Mouse (Mus musculus): Measurements from ENCODE around the gene Man1c1. TPM values are rescaled to one million over a fixed set of nuclear protein-coding genes. Genes with fewer than 3 reads are reported as not detected.

Man1c1 gene
- total and polyA plus RNA-seq, 2 experiments from 2014 or later, result 3.8 to 14.8 TPM

DNA sequence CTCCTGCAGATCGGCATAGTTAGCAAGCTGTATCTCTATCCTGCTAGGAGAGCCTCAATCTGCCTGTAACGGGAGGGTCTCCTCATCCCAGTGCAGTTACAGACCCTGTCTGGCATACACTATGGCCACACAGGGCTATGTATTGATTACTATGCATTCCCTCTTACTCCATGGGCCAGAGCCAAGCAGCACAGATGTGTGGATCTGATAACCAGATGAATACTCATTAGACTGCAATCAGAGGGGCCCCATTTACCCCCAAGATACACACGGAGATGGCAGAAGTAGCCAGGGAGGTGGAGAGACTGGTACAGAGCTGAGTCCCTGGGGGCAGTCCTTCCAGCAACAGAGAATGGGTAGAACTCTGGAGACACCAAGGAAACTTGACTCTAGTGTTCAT is 101.5 kb downstream of the Man1c1 start:
- H3K9ac ChIP-seq (replicated peaks; ENCODE audit: low read depth, low read length), result no peak overlapping the region
- TF ChIP-seq EP300 (IDR thresholded peaks at IDR 0.05; ENCODE audit: low read depth) (no peak), CTCF (IDR thresholded peaks at IDR 0.05; ENCODE audit: low read depth) (no peak)
- ATAC-seq (ENCODE audit: insufficient read depth, low read depth) (no peak), DNase-seq (ENCODE audit: low spot score) (no peak)
- no peaks in the 10 kb centered on the region for H3K36me3 ChIP-seq (replicated peaks; ENCODE audit: control insufficient read depth, insufficient read depth, low read length)
- 53% methylated on average over 3 of the region's 3 CpGs for WGBS
- H3K9me3 ChIP-seq (replicated peaks; ENCODE audit: control insufficient read depth, low read length), result no peaks in the 10 kb centered on the region
- no peaks in the 10 kb centered on the region for H3K27me3 ChIP-seq (ENCODE audit: control insufficient read depth, insufficient read depth, low read length)
- no peak overlapping the region for H3K4me2 ChIP-seq (ENCODE audit: low read depth, low read length)
- H3K4me1 ChIP-seq (ENCODE audit: control insufficient read depth, insufficient read depth), result peaks cover 25% of the 10 kb centered on the region
- peak overlapping the region; percentile 11; the same call in 1 of the 2 replicates for H3K27ac ChIP-seq (ENCODE audit: low read depth)
- H3K4me3 ChIP-seq (ENCODE audit: low read depth, low read length), result no peak overlapping the region

DNA sequence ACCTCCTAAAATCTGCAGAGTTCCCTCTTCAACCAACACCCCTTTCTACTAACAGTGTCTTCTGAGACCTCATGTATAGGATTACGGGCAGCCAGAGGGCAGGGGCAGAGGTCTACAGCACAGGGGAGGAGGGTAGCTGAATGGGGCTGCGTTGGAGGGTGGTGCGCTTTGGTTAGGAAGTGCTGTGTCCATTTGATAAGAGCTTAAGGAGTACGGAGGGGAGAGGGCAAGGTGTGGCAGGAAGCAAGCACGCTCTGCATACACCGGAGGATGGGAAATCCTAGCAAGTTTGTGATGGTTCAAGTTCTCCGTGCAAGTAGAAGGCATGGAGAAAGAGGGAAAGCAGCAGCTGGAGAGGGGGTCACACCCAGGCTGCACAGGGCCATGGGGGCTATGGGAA is 102.1 kb downstream of the Man1c1 start:
- Histone ChIP-seq H3K27ac (ENCODE audit: low read depth) (0 out of 2 replicates have a peak overlapping the region, but pooled peaks have one; percentile 11), H3K4me2 (ENCODE audit: low read depth, low read length) (0 out of 2 replicates have a peak overlapping the region, but pooled peaks have one; percentile 11), H3K36me3 (replicated peaks; ENCODE audit: control insufficient read depth, insufficient read depth, low read length) (no peaks in the 10 kb centered on the region), H3K9ac (replicated peaks; ENCODE audit: low read depth, low read length) (no peak overlapping the region), H3K4me1 (ENCODE audit: control insufficient read depth, insufficient read depth) (peaks cover 30% of the 10 kb centered on the region), H3K9me3 (replicated peaks; ENCODE audit: control insufficient read depth, low read length) (no peaks in the 10 kb centered on the region), H3K4me3 (ENCODE audit: low read depth, low read length) (no peak overlapping the region), H3K27me3 (ENCODE audit: control insufficient read depth, insufficient read depth, low read length) (no peaks in the 10 kb centered on the region)
- no peak for TF ChIP-seq EP300 (IDR thresholded peaks at IDR 0.05; ENCODE audit: low read depth)
- no peak for TF ChIP-seq CTCF (IDR thresholded peaks at IDR 0.05; ENCODE audit: low read depth)
- 54% methylated on average over 7 of the region's 7 CpGs for WGBS
- no peak for DNase-seq (ENCODE audit: low spot score)
- ATAC-seq (ENCODE audit: insufficient read depth, low read depth), result peak; percentile 31; the same call in 1 of the 2 replicates

DNA sequence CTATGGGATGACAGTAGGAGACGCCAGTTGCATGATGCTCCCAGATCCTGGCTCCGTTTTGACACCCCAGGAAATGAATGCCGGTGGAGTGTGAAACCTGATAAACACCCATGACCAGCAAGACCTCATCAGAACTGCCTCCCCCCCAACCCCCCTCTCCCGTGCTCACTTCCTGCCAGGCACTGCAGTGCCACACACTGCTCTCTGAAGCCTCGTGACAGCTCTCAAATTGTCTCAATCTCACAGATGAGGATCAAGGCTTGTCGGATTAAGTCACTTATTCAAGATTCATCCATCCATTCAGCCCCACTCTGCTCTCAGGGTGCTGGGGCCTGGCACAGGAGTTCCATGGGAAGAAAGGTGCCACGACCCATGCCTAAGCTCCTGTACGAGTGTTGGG is 102.7 kb downstream of the Man1c1 start:
- Histone ChIP-seq H3K4me2 (ENCODE audit: low read depth, low read length) (no peak overlapping the region), H3K27ac (ENCODE audit: low read depth) (no peak overlapping the region), H3K36me3 (replicated peaks; ENCODE audit: control insufficient read depth, insufficient read depth, low read length) (no peaks in the 10 kb centered on the region), H3K9me3 (replicated peaks; ENCODE audit: control insufficient read depth, low read length) (no peaks in the 10 kb centered on the region), H3K4me1 (ENCODE audit: control insufficient read depth, insufficient read depth) (peaks cover 33% of the 10 kb centered on the region), H3K27me3 (ENCODE audit: control insufficient read depth, insufficient read depth, low read length) (no peaks in the 10 kb centered on the region), H3K4me3 (ENCODE audit: low read depth, low read length) (no peak overlapping the region), H3K9ac (replicated peaks; ENCODE audit: low read depth, low read length) (no peak overlapping the region)
- DNase-seq (ENCODE audit: low spot score), result no peak
- TF ChIP-seq CTCF (IDR thresholded peaks at IDR 0.05; ENCODE audit: low read depth), result no peak
- no peak for TF ChIP-seq EP300 (IDR thresholded peaks at IDR 0.05; ENCODE audit: low read depth)
- ATAC-seq (ENCODE audit: insufficient read depth, low read depth), result no peak
- 36% methylated on average over 8 of the region's 8 CpGs for WGBS

DNA sequence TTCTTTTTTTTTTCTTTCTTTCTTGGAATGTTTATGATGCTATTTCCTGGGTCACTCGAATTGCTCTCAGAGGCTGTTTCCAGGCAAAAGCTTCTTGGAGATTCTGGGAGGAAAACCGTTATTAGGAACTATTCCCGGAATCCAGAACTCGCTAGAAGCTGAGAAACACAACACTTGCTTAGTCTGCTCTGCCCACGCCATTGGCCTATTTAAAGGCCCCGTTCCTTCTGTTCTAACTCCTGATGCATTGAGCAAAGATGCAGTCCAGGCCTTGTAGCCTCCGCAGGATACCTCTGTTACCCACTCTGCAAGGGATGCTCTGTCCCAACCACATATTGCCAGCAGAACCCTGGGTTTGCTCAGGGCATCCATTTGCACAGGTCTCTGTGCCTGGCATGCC is 103.3 kb downstream of the Man1c1 start:
- 70% methylated on average over 7 of the region's 7 CpGs for WGBS

DNA sequence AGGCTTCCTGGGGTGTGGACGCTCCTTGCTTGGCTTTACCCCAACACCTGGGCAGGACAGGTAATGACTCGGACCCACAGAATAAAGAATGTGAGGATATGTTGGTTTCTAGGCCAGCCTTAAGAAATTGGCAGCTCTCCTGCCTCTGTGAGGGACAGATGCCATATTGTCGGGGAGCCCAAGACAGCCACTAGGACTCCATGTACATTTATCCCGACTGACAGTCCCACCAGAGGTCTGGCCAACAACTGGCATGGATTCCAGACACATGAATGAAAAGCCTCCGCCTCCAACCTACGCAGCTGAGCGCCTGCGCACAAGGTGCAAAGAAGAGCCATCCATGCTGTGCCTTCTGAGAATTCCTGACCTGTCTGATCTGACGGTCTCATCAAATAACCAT is 104.0 kb downstream of the Man1c1 start:
- 94% methylated on average over 9 of the region's 9 CpGs for whole genome bisulfite sequencing
- H3K27ac ChIP-seq (ENCODE audit: low read depth), result no peak overlapping the region
- no peaks in the 10 kb centered on the region for H3K9me3 ChIP-seq (replicated peaks; ENCODE audit: control insufficient read depth, low read length)
- H3K4me2 ChIP-seq (ENCODE audit: low read depth, low read length), result no peak overlapping the region
- DNase-seq (ENCODE audit: low spot score) (no peak), ATAC-seq (ENCODE audit: insufficient read depth, low read depth) (no peak)
- no peak overlapping the region for H3K4me3 ChIP-seq (ENCODE audit: low read depth, low read length)
- TF ChIP-seq CTCF (IDR thresholded peaks at IDR 0.05; ENCODE audit: low read depth), result no peak
- H3K36me3 ChIP-seq (replicated peaks; ENCODE audit: control insufficient read depth, insufficient read depth, low read length), result no peaks in the 10 kb centered on the region
- peaks cover 26% of the 10 kb centered on the region for H3K4me1 ChIP-seq (ENCODE audit: control insufficient read depth, insufficient read depth)
- H3K27me3 ChIP-seq (ENCODE audit: control insufficient read depth, insufficient read depth, low read length), result no peaks in the 10 kb centered on the region
- no peak overlapping the region for H3K9ac ChIP-seq (replicated peaks; ENCODE audit: low read depth, low read length)

More for the DNA sequence above, 103.3 kb downstream of the Man1c1 start:
- Histone ChIP-seq H3K4me1 (ENCODE audit: control insufficient read depth, insufficient read depth) (peaks cover 28% of the 10 kb centered on the region), H3K36me3 (replicated peaks; ENCODE audit: control insufficient read depth, insufficient read depth, low read length) (no peaks in the 10 kb centered on the region), H3K9me3 (replicated peaks; ENCODE audit: control insufficient read depth, low read length) (no peaks in the 10 kb centered on the region), H3K27ac (ENCODE audit: low read depth) (no peak overlapping the region), H3K9ac (replicated peaks; ENCODE audit: low read depth, low read length) (no peak overlapping the region), H3K4me2 (ENCODE audit: low read depth, low read length) (no peak overlapping the region), H3K4me3 (ENCODE audit: low read depth, low read length) (no peak overlapping the region), H3K27me3 (ENCODE audit: control insufficient read depth, insufficient read depth, low read length) (no peaks in the 10 kb centered on the region)
- DNase-seq (ENCODE audit: low spot score) (no peak), ATAC-seq (ENCODE audit: insufficient read depth, low read depth) (no peak)
- TF ChIP-seq EP300 (IDR thresholded peaks at IDR 0.05; ENCODE audit: low read depth) (no peak), CTCF (IDR thresholded peaks at IDR 0.05; ENCODE audit: low read depth) (no peak)
